Mouse (Mus musculus) olfactory bulb, adult 2 months (tissue): ENCODE measurements around the gene Smpd1. TPM values are rescaled to one million over a fixed set of nuclear protein-coding genes. Genes with fewer than 3 reads are reported as not detected.

ENCODE experiments used
- H3K27ac ChIP-seq: fragments of 200-500 bp; 2 replicates; pipeline ENCODE4 v1.5.1; 2012; ENCODE audit warnings: low read depth, low read length; ENCODE audit not compliant: insufficient read depth
- H3K4me1 ChIP-seq: fragments of 200-500 bp; 2 replicates; pipeline ENCODE4 v1.6.1; 2012; ENCODE audit warnings: low read length; ENCODE audit not compliant: control insufficient read depth, insufficient read depth
- H3K4me3 ChIP-seq: fragments of 200-500 bp; 2 replicates; pipeline ENCODE4 v1.5.1; 2012; ENCODE audit warnings: mild to moderate bottlenecking, low read depth, low read length, moderate library complexity; ENCODE audit not compliant: insufficient read depth
- CTCF ChIP-seq: fragments of 200-500 bp; IDR thresholded peaks from 2 replicates; pipeline ENCODE4 v1.5.1; 2012; ENCODE audit warnings: low read depth, mild to moderate bottlenecking, low read length, moderate library complexity; ENCODE audit not compliant: insufficient read depth
- POLR2A ChIP-seq: fragments of 200-500 bp; IDR thresholded peaks from 2 replicates; pipeline ENCODE4 v1.6.1; 2012; ENCODE audit warnings: mild to moderate bottlenecking, low read depth, low read length, moderate library complexity; ENCODE audit not compliant: insufficient read depth
- WGBS: fragments of 180-500 bp; shearing (Covaris S2); methylation state at CpG from one replicate; pipeline ENCODE4 v1.1.7; 2018; 5-methylcytosine and 5-hydroxymethylcytosine counted together
- polyA plus RNA-seq: library from polyadenylated mRNA; stranded (reverse); fragments of >200 nt; gene quantifications from 2 replicates; pipeline ENCODE4 v1.2.4, GENCODE M21; 2012; ENCODE audit warnings: low replicate concordance; ENCODE audit not compliant: missing spikeins, insufficient read depth, insufficient read length

Gene Smpd1
- polyA plus RNA-seq, 1 experiment, result not detected

GRCm38 (mm10) chr7:105588325-105588912 lies 34.3 kb downstream of the Smpd1 start:
- Histone ChIP-seq H3K4me3 (no peak overlapping the region), H3K4me1 (peaks cover 3% of the 10 kb centered on the region; the same call in 1 of the 2 replicates), H3K27ac (no peak overlapping the region)
- TF ChIP-seq POLR2A, result no peak
- no peak for TF ChIP-seq CTCF
- 77% methylated on average over 9 of the region's 9 CpGs for WGBS

GRCm38 (mm10) chr7:105590097-105590496 lies 35.9 kb downstream of the Smpd1 start:
- Histone ChIP-seq H3K4me3 (no peak overlapping the region), H3K27ac (no peak overlapping the region), H3K4me1 (peaks cover 3% of the 10 kb centered on the region; the same call in 1 of the 2 replicates)
- TF ChIP-seq CTCF (no peak), POLR2A (no peak)
- WGBS, result 31% methylated on average over 7 of the region's 7 CpGs

GRCm38 (mm10) chr7:105602860-105603623 lies 48.9 kb downstream of the Smpd1 start:
- H3K4me3 ChIP-seq, result no peak overlapping the region
- H3K4me1 ChIP-seq, result no peaks in the 10 kb centered on the region
- TF ChIP-seq CTCF, result 0 out of 2 replicates have a peak, but pooled peaks have one; percentile 37
- no peak for TF ChIP-seq POLR2A
- no peak overlapping the region for H3K27ac ChIP-seq
- 37% methylated on average over 9 of the region's 9 CpGs for WGBS

Other genes with a start within 250 kb of the Smpd1 start
- not detected in 2 replicates for gene Olfr689, start 243.2 kb upstream of the Smpd1 start, polyA plus RNA-seq
- gene Olfr690, start 220.3 kb upstream of the Smpd1 start, polyA plus RNA-seq, result not detected in 2 replicates
- gene Olfr691, start 212.1 kb upstream of the Smpd1 start, polyA plus RNA-seq, result not detected in 2 replicates
- gene Olfr692, start 186.1 kb upstream of the Smpd1 start, polyA plus RNA-seq, result not detected in 2 replicates
- not detected in 2 replicates for gene Gm5901, start 179.3 kb upstream of the Smpd1 start, polyA plus RNA-seq
- not detected in 2 replicates for gene Fam160a2, start 154.3 kb upstream of the Smpd1 start, polyA plus RNA-seq
- not detected in 2 replicates for gene Cnga4, start 149.8 kb upstream of the Smpd1 start, polyA plus RNA-seq
- gene Cckbr, start 128.6 kb upstream of the Smpd1 start, polyA plus RNA-seq, result not detected in 2 replicates
- gene Cavin3, start 72.1 kb upstream of the Smpd1 start, polyA plus RNA-seq, result not detected in 2 replicates
- not detected in 2 replicates for gene Apbb1, start 27.3 kb downstream of the Smpd1 start, polyA plus RNA-seq
- gene Hpx, start 45.8 kb downstream of the Smpd1 start, polyA plus RNA-seq, result not detected in 2 replicates
- gene Trim3, start 79.2 kb downstream of the Smpd1 start, polyA plus RNA-seq, result not detected in 2 replicates
- gene Timm10b, start 85.7 kb downstream of the Smpd1 start, polyA plus RNA-seq, result not detected in 2 replicates
- not detected in 2 replicates for gene Arfip2, start 86.1 kb downstream of the Smpd1 start, polyA plus RNA-seq
- not detected in 2 replicates for gene Gm45799, start 86.2 kb downstream of the Smpd1 start, polyA plus RNA-seq
- gene Dnhd1, start 96.5 kb downstream of the Smpd1 start, polyA plus RNA-seq, result not detected in 2 replicates
- not detected in 2 replicates for gene Ilk, start 182.2 kb downstream of the Smpd1 start, polyA plus RNA-seq
- not detected in 2 replicates for gene Rrp8, start 183.0 kb downstream of the Smpd1 start, polyA plus RNA-seq
- gene Taf10, start 190.0 kb downstream of the Smpd1 start, polyA plus RNA-seq, result not detected in 2 replicates
- 125 TPM in 1 of 2 replicates, not detected in the other for gene Tpp1, start 197.9 kb downstream of the Smpd1 start, polyA plus RNA-seq
- gene Dchs1, start 233.3 kb downstream of the Smpd1 start, polyA plus RNA-seq, result not detected in 2 replicates